Mouse (Mus musculus): Measurements from ENCODE around the gene Slc30a1. TPM values are rescaled to one million over a fixed set of nuclear protein-coding genes. Genes with fewer than 3 reads are reported as not detected.

Slc30a1 gene
- polyA plus RNA-seq, 1 experiment: 3.5 TPM

- Histone ChIP-seq H3K27me3 (ENCODE audit: control insufficient read depth, insufficient read depth, insufficient read length) (no peaks in the 10 kb centered on the region), H3K4me3 (ENCODE audit: insufficient read depth, poor library complexity, severe bottlenecking) (no peak overlapping the region), H3K79me2 (ENCODE audit: control insufficient read depth, insufficient read depth) (no peaks in the 10 kb centered on the region), H3ac (ENCODE audit: control insufficient read depth, insufficient read length, low read depth) (no peak overlapping the region), H3K36me3 (ENCODE audit: control insufficient read depth, insufficient read depth) (no peaks in the 10 kb centered on the region), H3K79me3 (ENCODE audit: low read depth) (no peaks in the 10 kb centered on the region)
- TF ChIP-seq CEBPB (IDR thresholded peaks at IDR 0.05; ENCODE audit: low read depth) (no peak), USF1 (IDR thresholded peaks at IDR 0.05; ENCODE audit: low read depth) (no peak), MAX (IDR thresholded peaks at IDR 0.05) (no peak), FOSL1 (IDR thresholded peaks at IDR 0.05; ENCODE audit: insufficient read depth, low read length, poor library complexity, severe bottlenecking) (no peak), MYOG (IDR thresholded peaks at IDR 0.05; ENCODE audit: control insufficient read depth, extremely low read depth, insufficient read length) (no peak), MYOD1 (IDR thresholded peaks at IDR 0.05; ENCODE audit: control insufficient read depth, insufficient read length, low read depth) (no peak), CTCF (IDR thresholded peaks at IDR 0.05; ENCODE audit: control insufficient read depth, insufficient read depth, insufficient read length) (no peak)
Measured at GRCm38 (mm10) chr1:191955101-191955500, 48.5 kb downstream of the Slc30a1 start.

GRCm38 (mm10) chr1:191956261-191956660, 49.7 kb downstream of the Slc30a1 start:
- no peak overlapping the region for H3ac ChIP-seq (ENCODE audit: control insufficient read depth, insufficient read length, low read depth)
- no peak overlapping the region for H3K4me3 ChIP-seq (ENCODE audit: insufficient read depth, poor library complexity, severe bottlenecking)
- H3K27me3 ChIP-seq (ENCODE audit: control insufficient read depth, insufficient read depth, insufficient read length): no peaks in the 10 kb centered on the region

GRCm38 (mm10) chr1:191956871-191957270, 50.3 kb downstream of the Slc30a1 start:
- no peaks in the 10 kb centered on the region for H3K27me3 ChIP-seq (ENCODE audit: control insufficient read depth, insufficient read depth, insufficient read length)
- H3K4me3 ChIP-seq (ENCODE audit: insufficient read depth, poor library complexity, severe bottlenecking): no peak overlapping the region
- no peak overlapping the region for H3ac ChIP-seq (ENCODE audit: control insufficient read depth, insufficient read length, low read depth)
- no peak for TF ChIP-seq FOSL1 (IDR thresholded peaks at IDR 0.05; ENCODE audit: insufficient read depth, low read length, poor library complexity, severe bottlenecking)
- no peak for TF ChIP-seq USF1 (IDR thresholded peaks at IDR 0.05; ENCODE audit: low read depth)
- TF ChIP-seq CTCF (IDR thresholded peaks at IDR 0.05; ENCODE audit: control insufficient read depth, insufficient read depth, insufficient read length): no peak
- no peak for TF ChIP-seq MYOD1 (IDR thresholded peaks at IDR 0.05; ENCODE audit: control insufficient read depth, insufficient read length, low read depth)
- TF ChIP-seq CEBPB (IDR thresholded peaks at IDR 0.05; ENCODE audit: low read depth): no peak
- no peaks in the 10 kb centered on the region for H3K79me3 ChIP-seq (ENCODE audit: low read depth)
- no peaks in the 10 kb centered on the region for H3K36me3 ChIP-seq (ENCODE audit: control insufficient read depth, insufficient read depth)
- no peaks in the 10 kb centered on the region for H3K79me2 ChIP-seq (ENCODE audit: control insufficient read depth, insufficient read depth)

More at GRCm38 (mm10) chr1:191956261-191956660, 49.7 kb downstream of the Slc30a1 start:
- Histone ChIP-seq H3K79me3 (ENCODE audit: low read depth) (no peaks in the 10 kb centered on the region), H3K36me3 (ENCODE audit: control insufficient read depth, insufficient read depth) (no peaks in the 10 kb centered on the region), H3K79me2 (ENCODE audit: control insufficient read depth, insufficient read depth) (no peaks in the 10 kb centered on the region)
- TF ChIP-seq MAX (IDR thresholded peaks at IDR 0.05) (no peak), FOSL1 (IDR thresholded peaks at IDR 0.05; ENCODE audit: insufficient read depth, low read length, poor library complexity, severe bottlenecking) (no peak), CEBPB (IDR thresholded peaks at IDR 0.05; ENCODE audit: low read depth) (no peak), CTCF (IDR thresholded peaks at IDR 0.05; ENCODE audit: control insufficient read depth, insufficient read depth, insufficient read length) (no peak), MYOG (IDR thresholded peaks at IDR 0.05; ENCODE audit: control insufficient read depth, extremely low read depth, insufficient read length) (no peak)

- no peaks in the 10 kb centered on the region for H3K36me3 ChIP-seq (ENCODE audit: control insufficient read depth, insufficient read depth)
- H3K4me3 ChIP-seq (ENCODE audit: insufficient read depth, poor library complexity, severe bottlenecking): no peak overlapping the region
- no peaks in the 10 kb centered on the region for H3K79me2 ChIP-seq (ENCODE audit: control insufficient read depth, insufficient read depth)
- no peak overlapping the region for H3ac ChIP-seq (ENCODE audit: control insufficient read depth, insufficient read length, low read depth)
- no peaks in the 10 kb centered on the region for H3K79me3 ChIP-seq (ENCODE audit: low read depth)
- TF ChIP-seq CTCF (IDR thresholded peaks at IDR 0.05; ENCODE audit: control insufficient read depth, insufficient read depth, insufficient read length) (no peak), CEBPB (IDR thresholded peaks at IDR 0.05; ENCODE audit: low read depth) (no peak), FOSL1 (IDR thresholded peaks at IDR 0.05; ENCODE audit: insufficient read depth, low read length, poor library complexity, severe bottlenecking) (no peak), MAX (IDR thresholded peaks at IDR 0.05) (no peak), MYOG (IDR thresholded peaks at IDR 0.05; ENCODE audit: control insufficient read depth, extremely low read depth, insufficient read length) (no peak), USF1 (IDR thresholded peaks at IDR 0.05; ENCODE audit: low read depth) (no peak)
- H3K27me3 ChIP-seq (ENCODE audit: control insufficient read depth, insufficient read depth, insufficient read length): no peaks in the 10 kb centered on the region
Measured at GRCm38 (mm10) chr1:191957321-191957720, 50.8 kb downstream of the Slc30a1 start.

- no peaks in the 10 kb centered on the region for H3K79me2 ChIP-seq (ENCODE audit: control insufficient read depth, insufficient read depth)
- no peak overlapping the region for H3K4me3 ChIP-seq (ENCODE audit: insufficient read depth, poor library complexity, severe bottlenecking)
- no peak overlapping the region for H3ac ChIP-seq (ENCODE audit: control insufficient read depth, insufficient read length, low read depth)
- no peaks in the 10 kb centered on the region for H3K79me3 ChIP-seq (ENCODE audit: low read depth)
- H3K36me3 ChIP-seq (ENCODE audit: control insufficient read depth, insufficient read depth): no peaks in the 10 kb centered on the region
- TF ChIP-seq FOSL1 (IDR thresholded peaks at IDR 0.05; ENCODE audit: insufficient read depth, low read length, poor library complexity, severe bottlenecking) (no peak), MAX (IDR thresholded peaks at IDR 0.05) (no peak), MYOD1 (IDR thresholded peaks at IDR 0.05; ENCODE audit: control insufficient read depth, insufficient read length, low read depth) (no peak), MYOG (IDR thresholded peaks at IDR 0.05; ENCODE audit: control insufficient read depth, extremely low read depth, insufficient read length) (no peak), CTCF (IDR thresholded peaks at IDR 0.05; ENCODE audit: control insufficient read depth, insufficient read depth, insufficient read length) (no peak)
- no peaks in the 10 kb centered on the region for H3K27me3 ChIP-seq (ENCODE audit: control insufficient read depth, insufficient read depth, insufficient read length)
Measured at GRCm38 (mm10) chr1:191960946-191961345, 54.4 kb downstream of the Slc30a1 start.

Other genes with a start within 250 kb of the Slc30a1 start
- gene Lpgat1, start 188.9 kb upstream of the Slc30a1 start, polyA plus RNA-seq (2012; fragmentation: generic; extraction: Trizol): 16.5 TPM
- 47.6 TPM for gene Nek2, start 85.3 kb upstream of the Slc30a1 start, polyA plus RNA-seq (2012; fragmentation: generic; extraction: Trizol)
- not detected for gene Rd3, start 70.6 kb downstream of the Slc30a1 start, polyA plus RNA-seq (2012; fragmentation: generic; extraction: Trizol)
- 20.5 TPM for gene Traf5, start 185.8 kb downstream of the Slc30a1 start, polyA plus RNA-seq (2012; fragmentation: generic; extraction: Trizol)
- 8.6 TPM for gene Rcor3, start 231.3 kb downstream of the Slc30a1 start, polyA plus RNA-seq (2012; fragmentation: generic; extraction: Trizol)